ENCODE assay signal across 13 mouse cellular contexts in the genomic region with DNA sequence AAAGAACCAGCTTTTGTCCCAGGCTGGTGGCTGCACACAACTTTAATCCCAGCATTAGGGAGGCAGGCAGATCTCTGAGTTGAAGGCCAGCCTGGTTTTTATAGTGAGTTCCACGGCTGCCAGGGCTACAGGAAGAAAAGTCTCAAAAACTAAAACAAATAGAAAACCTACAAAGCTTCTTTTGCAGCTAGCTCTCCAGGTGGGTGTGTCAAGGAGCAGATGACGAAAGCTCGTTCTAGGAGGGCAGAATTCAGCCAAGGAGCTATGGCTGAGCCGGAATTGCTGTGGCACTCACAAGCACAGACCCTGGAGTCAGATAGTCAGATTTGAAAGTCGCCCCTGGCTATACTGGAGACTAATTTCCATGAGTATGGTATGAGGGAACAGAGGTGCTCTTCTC. TPM values are rescaled to one million over a fixed set of nuclear protein-coding genes. Genes with fewer than 3 reads are reported as not detected.
A peak's percentile ranks its signal among the peaks of the same experiment; 100 is the strongest.
DNase-seq lines count a peak whose midpoint lies in the region; ATAC-seq lines count a peak whose summit lies in the region.
"Had no signal": no experiment of that assay in that cellular context is flagged by ENCODE, and none has a peak within 500 bp of the region (broad histone marks: within the 10 kb centered on the region; RNA-seq: fewer than 3 reads in every experiment).

No protein-coding gene starts in this region.

- intact Hi-C loops in left cerebral cortex, postnatal 4 days (cut with DNase I) = no loop called here

- H3K9ac ChIP-seq in kidney, embryonic 16.5 days (replicated peaks; ENCODE audit: low read length) = peak overlapping the region; percentile 48; the same call in 1 of the 2 replicates
- H3K9ac ChIP-seq in embryonic facial prominence, embryonic 15.5 days = no peak overlapping the region
- peak overlapping the region; percentile 72 for H3K9ac ChIP-seq in liver, embryonic 12.5 days

- H3K27me3 ChIP-seq in kidney, embryonic 16.5 days (ENCODE audit: insufficient read depth, low read length) = no peaks in the 10 kb centered on the region
- no peaks in the 10 kb centered on the region for H3K27me3 ChIP-seq in embryonic facial prominence, embryonic 15.5 days
- no peaks in the 10 kb centered on the region for H3K27me3 ChIP-seq in liver, embryonic 12.5 days (replicated peaks)

- H3K36me3 ChIP-seq in kidney, embryonic 16.5 days (ENCODE audit: insufficient read depth, low read length) = 0 out of 2 replicates have a peak, but pooled peaks cover 1% of the 10 kb centered on the region
- H3K36me3 ChIP-seq in embryonic facial prominence, embryonic 15.5 days = no peaks in the 10 kb centered on the region
- peaks cover 23% of the 10 kb centered on the region for H3K36me3 ChIP-seq in liver, embryonic 12.5 days

- no peak overlapping the region for H3K4me3 ChIP-seq in kidney, embryonic 16.5 days (ENCODE audit: low read length)
- H3K4me3 ChIP-seq in embryonic facial prominence, embryonic 15.5 days (replicated peaks) = no peak overlapping the region; the same call in 1 of the 2 replicates
- H3K4me3 ChIP-seq in liver, embryonic 12.5 days = peak overlapping the region; percentile 95

- no peak for ATAC-seq in kidney, embryonic 16.5 days (ENCODE audit: low FRiP score, low TSS enrichment)
- ATAC-seq in embryonic facial prominence, embryonic 15.5 days (ENCODE audit: insufficient number of reproducible peaks, low FRiP score, low TSS enrichment, low read depth) = no peak
- no peak for ATAC-seq in liver, embryonic 12.5 days

- no peak for DNase-seq in kidney, adult 9 months
- peak; percentile 60 to 66 for DNase-seq in lung, postnatal 4 days
- no peak for DNase-seq in left cerebral cortex, postnatal 4 days
- DNase-seq in cerebellum, postnatal 36 days = no peak
- DNase-seq in cerebellum, adult 9-10 months = no peak
- DNase-seq: adrenal gland, postnatal 36 days; cerebellum, adult 2 months had no signal

- 77% methylated on average over 5 of the region's 5 CpGs for WGBS in kidney, embryonic 16.5 days
- 52% methylated on average over 5 of the region's 5 CpGs for WGBS in embryonic facial prominence, embryonic 15.5 days
- 57% methylated on average over 5 of the region's 5 CpGs for WGBS in liver, embryonic 12.5 days (ENCODE audit: insufficient replicate concordance)

- H3K4me2 ChIP-seq in kidney, embryonic 16.5 days (replicated peaks; ENCODE audit: low read depth, low read length) = no peak overlapping the region; the same call in 1 of the 2 replicates
- H3K4me2 ChIP-seq in embryonic facial prominence, embryonic 15.5 days (replicated peaks) = peak overlapping the region; percentile 95
- H3K4me2 ChIP-seq in liver, embryonic 12.5 days = peak overlapping the region; percentile 85

- H3K4me1 ChIP-seq in kidney, embryonic 16.5 days (ENCODE audit: insufficient read depth, low read length) = peaks cover 24% of the 10 kb centered on the region
- H3K4me1 ChIP-seq in embryonic facial prominence, embryonic 15.5 days = peaks cover 38% of the 10 kb centered on the region
- H3K4me1 ChIP-seq in liver, embryonic 12.5 days = peaks cover 67% of the 10 kb centered on the region

- peak overlapping the region; percentile 36; the same call in 1 of the 2 replicates for H3K27ac ChIP-seq in kidney, embryonic 16.5 days (ENCODE audit: low read length)
- peak overlapping the region; percentile 88 for H3K27ac ChIP-seq in embryonic facial prominence, embryonic 15.5 days (replicated peaks)
- H3K27ac ChIP-seq in liver, embryonic 12.5 days = peak overlapping the region; percentile 100
- H3K27ac ChIP-seq: layer of hippocampus, adult 2 months had no signal

- H3K9me3 ChIP-seq in kidney, embryonic 16.5 days (ENCODE audit: low read length) = no peaks in the 10 kb centered on the region
- H3K9me3 ChIP-seq in embryonic facial prominence, embryonic 15.5 days (replicated peaks) = no peaks in the 10 kb centered on the region
- no peaks in the 10 kb centered on the region for H3K9me3 ChIP-seq in liver, embryonic 12.5 days (replicated peaks)

RNA-seq across cellular contexts. Expression of a gene that starts 1.2 kb away (rescaled TPM):
- polyA plus RNA-seq in kidney, embryonic 16.5 days (2015; fragmentation: Nextera tagmentation; extraction: Ambion mirVana) = 104 and 115 TPM in 2 replicates
- polyA plus RNA-seq in embryonic facial prominence, embryonic 15.5 days (2015; fragmentation: Nextera tagmentation; extraction: Ambion mirVana) = 151 and 155 TPM in 2 replicates
- polyA plus RNA-seq in liver, embryonic 12.5 days (2016; fragmentation: Nextera tagmentation; extraction: Ambion mirVana) = 196 and 207 TPM in 2 replicates
- 10 to 100 TPM; 49.9 to 51.7 TPM for total RNA-seq in left cerebral cortex, postnatal 4 days (2021)

RNA-seq across cellular contexts. Expression of a gene that starts 2.6 kb away (rescaled TPM):
- 0.55 and 0.81 TPM in 2 replicates for polyA plus RNA-seq in kidney, embryonic 16.5 days (2015; fragmentation: Nextera tagmentation; extraction: Ambion mirVana)
- polyA plus RNA-seq in embryonic facial prominence, embryonic 15.5 days (2015; fragmentation: Nextera tagmentation; extraction: Ambion mirVana) = 0.53 and 0.69 TPM in 2 replicates
- 0.92 and 1.0 TPM in 2 replicates for polyA plus RNA-seq in liver, embryonic 12.5 days (2016; fragmentation: Nextera tagmentation; extraction: Ambion mirVana)
- total RNA-seq in left cerebral cortex, postnatal 4 days (2021) = 10 to 100 TPM; 21.6 to 22.7 TPM

RNA-seq across cellular contexts. Expression of a gene that starts 20.6 kb away (rescaled TPM):
- 1.6 and 1.9 TPM in 2 replicates for polyA plus RNA-seq in kidney, embryonic 16.5 days (2015; fragmentation: Nextera tagmentation; extraction: Ambion mirVana)
- polyA plus RNA-seq in embryonic facial prominence, embryonic 15.5 days (2015; fragmentation: Nextera tagmentation; extraction: Ambion mirVana) = 1.2 and 3.7 TPM in 2 replicates
- 1.2 and 1.3 TPM in 2 replicates for polyA plus RNA-seq in liver, embryonic 12.5 days (2016; fragmentation: Nextera tagmentation; extraction: Ambion mirVana)
- 1 to 10 TPM; 2.0 to 2.6 TPM for total RNA-seq in left cerebral cortex, postnatal 4 days (2021)

RNA-seq across cellular contexts. Expression of a gene that starts 21.2 kb away (rescaled TPM):
- polyA plus RNA-seq in kidney, embryonic 16.5 days (2015; fragmentation: Nextera tagmentation; extraction: Ambion mirVana) = 110 and 122 TPM in 2 replicates
- 92.0 and 104 TPM in 2 replicates for polyA plus RNA-seq in embryonic facial prominence, embryonic 15.5 days (2015; fragmentation: Nextera tagmentation; extraction: Ambion mirVana)
- 95.0 and 97.3 TPM in 2 replicates for polyA plus RNA-seq in liver, embryonic 12.5 days (2016; fragmentation: Nextera tagmentation; extraction: Ambion mirVana)
- 100 to 1,000 TPM in 1 of 2 experiments, 10 to 100 TPM in 1; 97.6 to 104 TPM for total RNA-seq in left cerebral cortex, postnatal 4 days (2021)

RNA-seq across cellular contexts. Expression of a gene that starts 25.3 kb away (rescaled TPM):
- polyA plus RNA-seq in kidney, embryonic 16.5 days (2015; fragmentation: Nextera tagmentation; extraction: Ambion mirVana) = 0.06 and 0.11 TPM in 2 replicates
- polyA plus RNA-seq in embryonic facial prominence, embryonic 15.5 days (2015; fragmentation: Nextera tagmentation; extraction: Ambion mirVana) = 0.08 and 0.11 TPM in 2 replicates
- 0.07 TPM in 1 of 2 replicates, not detected in the other for polyA plus RNA-seq in liver, embryonic 12.5 days (2016; fragmentation: Nextera tagmentation; extraction: Ambion mirVana)
- total RNA-seq in left cerebral cortex, postnatal 4 days (2021) = under 1 TPM; 0.14 to 0.22 TPM
- total RNA-seq: adrenal gland, postnatal 36 days; MEL had no signal
- polyA plus RNA-seq: hindbrain, embryonic 11.5 days had no signal

Comparison
In these comparisons a context has a peak if more than half of its experiments do, and no peak if none do; other contexts are left out.
1. H3K27ac ChIP-seq: peak in every context shown above with its lines; median percentile 100 in liver, embryonic 12.5 days; 88 in embryonic facial prominence, embryonic 15.5 days; 36 in kidney, embryonic 16.5 days.
2. DNase-seq: peak in lung, postnatal 4 days (2 of 2); none in kidney, adult 9 months (single experiment), left cerebral cortex, postnatal 4 days (single experiment), cerebellum, postnatal 36 days (0 of 2) and cerebellum, adult 9-10 months (single experiment).